Mouse (Mus musculus) E14TG2a.4 (cell line): ENCODE measurements around the gene Glyr1.

Experiments
- H3K27me3 ChIP-seq: 2 replicates; pipeline ENCODE4 v1.6.1; 2014; ENCODE audit warnings: low read length, control low read depth; ENCODE audit not compliant: insufficient read depth
- H3K36me3 ChIP-seq: 2 replicates; pipeline ENCODE4 v1.6.1; 2014; ENCODE audit warnings: low read length, control low read depth; ENCODE audit not compliant: insufficient read depth
- H3K4me1 ChIP-seq: replicated peaks from 2 replicates; pipeline ENCODE4 v1.6.1; 2014; ENCODE audit warnings: low read depth, low read length, control low read depth
- H3K4me3 ChIP-seq: replicated peaks from 2 replicates; pipeline ENCODE4 v1.5.1; 2014; ENCODE audit warnings: mild to moderate bottlenecking, low read length
- H3K9me3 ChIP-seq: 2 replicates; pipeline ENCODE4 v1.6.1; 2014; ENCODE audit warnings: low read length, control low read depth
- CTCF ChIP-seq: conservative IDR thresholded peaks from 2 replicates; pipeline ENCODE4 v1.5.1; 2014; ENCODE audit warnings: low read length
- NANOG ChIP-seq: IDR thresholded peaks from 2 replicates; pipeline ENCODE4 v1.6.1; 2014; ENCODE audit warnings: borderline replicate concordance, low read length, mixed read lengths
- POU5F1 ChIP-seq: IDR thresholded peaks from 2 replicates; pipeline ENCODE4 v1.6.1; 2014; ENCODE audit warnings: low read length, borderline replicate concordance

Gene Glyr1

GRCm38 (mm10) chr16:5063472-5063871 lies 13.8 kb upstream of the Glyr1 start:
- no peak for TF ChIP-seq NANOG
- TF ChIP-seq CTCF = no peak
- TF ChIP-seq POU5F1 = no peak
- H3K27me3 ChIP-seq = no peaks in the 10 kb centered on the region
- H3K4me3 ChIP-seq = no peak overlapping the region
- H3K36me3 ChIP-seq = peaks cover 45% of the 10 kb centered on the region
- H3K9me3 ChIP-seq = no peaks in the 10 kb centered on the region
- H3K4me1 ChIP-seq = no peaks in the 10 kb centered on the region

- Histone ChIP-seq H3K9me3 (no peaks in the 10 kb centered on the region), H3K36me3 (peaks cover 50% of the 10 kb centered on the region), H3K27me3 (no peaks in the 10 kb centered on the region), H3K4me1 (peaks cover 4% of the 10 kb centered on the region), H3K4me3 (no peak overlapping the region)
- TF ChIP-seq NANOG = no peak
- TF ChIP-seq CTCF = peak; percentile 53
Observed at GRCm38 (mm10) chr16:5058114-5058513, 8.5 kb upstream of the Glyr1 start.

- Histone ChIP-seq H3K4me1 (peaks cover 28% of the 10 kb centered on the region), H3K9me3 (no peaks in the 10 kb centered on the region), H3K27me3 (no peaks in the 10 kb centered on the region), H3K4me3 (peak overlapping the region; percentile 99), H3K36me3 (peaks cover 55% of the 10 kb centered on the region)
- TF ChIP-seq POU5F1 (no peak), CTCF (no peak), NANOG (no peak)
Observed at GRCm38 (mm10) chr16:5050251-5051110, 818 bp upstream of the Glyr1 start.

GRCm38 (mm10) chr16:5049182-5049773 lies 385 bp downstream of the Glyr1 start:
- TF ChIP-seq CTCF (no peak), POU5F1 (no peak), NANOG (no peak)
- peak overlapping the region; percentile 99 for H3K4me3 ChIP-seq
- H3K36me3 ChIP-seq = peaks cover 61% of the 10 kb centered on the region
- no peaks in the 10 kb centered on the region for H3K27me3 ChIP-seq
- no peaks in the 10 kb centered on the region for H3K9me3 ChIP-seq
- peaks cover 28% of the 10 kb centered on the region for H3K4me1 ChIP-seq

- Histone ChIP-seq H3K4me1 (peaks cover 17% of the 10 kb centered on the region), H3K9me3 (no peaks in the 10 kb centered on the region), H3K27me3 (no peaks in the 10 kb centered on the region), H3K36me3 (peaks cover 80% of the 10 kb centered on the region), H3K4me3 (no peak overlapping the region)
- TF ChIP-seq NANOG = no peak
- TF ChIP-seq CTCF = no peak
- no peak for TF ChIP-seq POU5F1
Observed at GRCm38 (mm10) chr16:5045322-5045721, 4.3 kb downstream of the Glyr1 start.

- H3K27me3 ChIP-seq = no peaks in the 10 kb centered on the region
- H3K4me3 ChIP-seq = no peak overlapping the region
- TF ChIP-seq POU5F1 = no peak
- peaks cover 98% of the 10 kb centered on the region for H3K36me3 ChIP-seq
- H3K4me1 ChIP-seq = no peaks in the 10 kb centered on the region
- H3K9me3 ChIP-seq = no peaks in the 10 kb centered on the region
Observed at GRCm38 (mm10) chr16:5036649-5037234, 12.9 kb downstream of the Glyr1 start.

GRCm38 (mm10) chr16:5035591-5035990 lies 14.1 kb downstream of the Glyr1 start:
- no peak for TF ChIP-seq POU5F1
- TF ChIP-seq CTCF = no peak
- no peak for TF ChIP-seq NANOG
- Histone ChIP-seq H3K9me3 (no peaks in the 10 kb centered on the region), H3K36me3 (peaks cover 98% of the 10 kb centered on the region), H3K4me1 (no peaks in the 10 kb centered on the region), H3K4me3 (no peak overlapping the region), H3K27me3 (no peaks in the 10 kb centered on the region)

GRCm38 (mm10) chr16:5029847-5030246 lies 19.8 kb downstream of the Glyr1 start:
- Histone ChIP-seq H3K9me3 (no peaks in the 10 kb centered on the region), H3K36me3 (peaks cover 99% of the 10 kb centered on the region), H3K4me1 (no peaks in the 10 kb centered on the region), H3K27me3 (no peaks in the 10 kb centered on the region), H3K4me3 (no peak overlapping the region)
- no peak for TF ChIP-seq NANOG
